Comparison of ENCODE assay signal across 10 mouse cellular contexts in genomic region chr1:31210144-31210543, GRCm38 (mm10). TPM values are rescaled to one million over a fixed set of nuclear protein-coding genes. Genes with fewer than 3 reads are reported as not detected.
A peak's percentile ranks its signal among the peaks of the same experiment; 100 is the strongest.
DNase-seq lines count a peak whose midpoint lies in the region; ATAC-seq and TF ChIP-seq lines count a peak whose summit lies in the region.
"Had no signal": no experiment of that assay in that cellular context is flagged by ENCODE, and none has a peak within 500 bp of the region (broad histone marks: within the 10 kb centered on the region; RNA-seq: fewer than 3 reads in every experiment).

No protein-coding gene starts in this region.

- DNase-seq in heart, postnatal 10 days: peak; percentile 55 to 74
- DNase-seq in heart, adult 11 months: no peak
- peak; percentile 2 for DNase-seq in G1E (ENCODE audit: low spot score)
- DNase-seq in cerebellum, adult 8-10 months: peak; percentile 35
- peak; percentile 24 to 47 for DNase-seq in gastrocnemius, postnatal 4 days (ENCODE audit: low spot score in 2 of 2)
- DNase-seq in layer of hippocampus, postnatal 10 days (ENCODE audit: low spot score in 2 of 2): peak; percentile 71
- DNase-seq in midbrain, embryonic 14.5 days: peak; percentile 94
- peak; percentile 39 for DNase-seq in thymus, postnatal 4 days

- H3K4me1 ChIP-seq in G1E (ENCODE audit: insufficient read depth, low read depth, low read length): no peaks in the 10 kb centered on the region
- H3K4me1 ChIP-seq in midbrain, embryonic 14.5 days (ENCODE audit: control insufficient read depth, insufficient read depth, low read length): no peaks in the 10 kb centered on the region
- H3K4me1 ChIP-seq: embryonic facial prominence, embryonic 12.5 days had no signal

- TF ChIP-seq CTCF in G1E (IDR thresholded peaks at IDR 0.05; ENCODE audit: low read depth, low read length): peak; percentile 45; the same call in 1 of the 2 replicates

- H3K4me3 ChIP-seq in G1E (ENCODE audit: low read depth, low read length): no peak overlapping the region
- H3K4me3 ChIP-seq in midbrain, embryonic 14.5 days (replicated peaks; ENCODE audit: low read depth, low read length): no peak overlapping the region
- H3K4me3 ChIP-seq: embryonic facial prominence, embryonic 12.5 days had no signal

- no peaks in the 10 kb centered on the region for H3K27me3 ChIP-seq in G1E (ENCODE audit: insufficient read depth, low read length)
- no peaks in the 10 kb centered on the region for H3K27me3 ChIP-seq in midbrain, embryonic 14.5 days (ENCODE audit: control insufficient read depth, insufficient read depth, low read length)
- H3K27me3 ChIP-seq: embryonic facial prominence, embryonic 12.5 days had no signal

- H3K9me3 ChIP-seq in G1E (replicated peaks): no peaks in the 10 kb centered on the region
- no peaks in the 10 kb centered on the region for H3K9me3 ChIP-seq in midbrain, embryonic 14.5 days (ENCODE audit: control insufficient read depth, low read length)
- H3K9me3 ChIP-seq: embryonic facial prominence, embryonic 12.5 days had no signal

- H3K27ac ChIP-seq in midbrain, embryonic 14.5 days (replicated peaks; ENCODE audit: low read depth, low read length): no peak overlapping the region
- H3K27ac ChIP-seq: embryonic facial prominence, embryonic 12.5 days had no signal

- H3K4me2 ChIP-seq in midbrain, embryonic 14.5 days (ENCODE audit: low read length): no peak overlapping the region
- H3K4me2 ChIP-seq: embryonic facial prominence, embryonic 12.5 days had no signal

- no peak overlapping the region for H3K9ac ChIP-seq in midbrain, embryonic 14.5 days (replicated peaks; ENCODE audit: low read length)
- H3K9ac ChIP-seq: embryonic facial prominence, embryonic 12.5 days had no signal

- H3K36me3 ChIP-seq in G1E (replicated peaks): no peaks in the 10 kb centered on the region
- no peaks in the 10 kb centered on the region for H3K36me3 ChIP-seq in midbrain, embryonic 14.5 days (ENCODE audit: control insufficient read depth, insufficient read depth, low read length)
- H3K36me3 ChIP-seq: embryonic facial prominence, embryonic 12.5 days had no signal

- intact Hi-C loops in heart, postnatal 10 days (cut with DNase I): loop anchor here (1.0 kb wide), 1 partner anchor 124 kb away; no protein-coding TSS in a partner anchor

- ATAC-seq in G1E (ENCODE audit: extremely low read depth, insufficient number of reproducible peaks, low FRiP score, poor library complexity, severe bottlenecking): 0 out of 2 replicates have a peak, but pooled peaks have one; percentile 40
- peak; percentile 80 for ATAC-seq in midbrain, embryonic 14.5 days (ENCODE audit: low FRiP score, low TSS enrichment)

- whole genome bisulfite sequencing in midbrain, embryonic 14.5 days: 0% methylated on average over 5 of the region's 5 CpGs

RNA-seq across cellular contexts. Expression of gene 4931428L18Rik, which starts 12.3 kb away (rescaled TPM):
- not detected for total RNA-seq in heart, postnatal 10 days (2021)
- total RNA-seq in G1E (2014; fragmentation: Nextera tagmentation) (not detected in 2 replicates), G1E (2017) (0.12 and 0.38 TPM in 2 replicates)
- not detected in 2 replicates for polyA plus RNA-seq in G1E (2012)
- not detected for total RNA-seq in gastrocnemius, postnatal 4 days (2021)
- not detected for total RNA-seq in layer of hippocampus, postnatal 10 days (2021)
- polyA plus RNA-seq in midbrain, embryonic 14.5 days (2014; fragmentation: Nextera tagmentation; extraction: Ambion mirVana): not detected in 2 replicates
- polyA plus RNA-seq: embryonic facial prominence, embryonic 12.5 days had no signal

RNA-seq across cellular contexts. Expression of gene Pih1d3, which starts 12.5 kb away (rescaled TPM):
- not detected for total RNA-seq in heart, postnatal 10 days (2021)
- total RNA-seq in G1E (2014; fragmentation: Nextera tagmentation) (not detected in 2 replicates), G1E (2017) (0.22 TPM in 1 of 2 replicates, not detected in the other)
- polyA plus RNA-seq in G1E (2012): not detected in 2 replicates
- not detected for total RNA-seq in gastrocnemius, postnatal 4 days (2021)
- not detected for total RNA-seq in layer of hippocampus, postnatal 10 days (2021)
- not detected in 2 replicates for polyA plus RNA-seq in midbrain, embryonic 14.5 days (2014; fragmentation: Nextera tagmentation; extraction: Ambion mirVana)
- polyA plus RNA-seq: embryonic facial prominence, embryonic 12.5 days; lung, embryonic 16.5 days had no signal

RNA-seq across cellular contexts. Expression of gene Lgsn, which starts 33.9 kb away (rescaled TPM):
- total RNA-seq in heart, postnatal 10 days (2021): not detected
- not detected in 2 replicates for total RNA-seq in G1E (2014; fragmentation: Nextera tagmentation)
- total RNA-seq in G1E (2017): not detected in 2 replicates
- polyA plus RNA-seq in G1E (2012): not detected in 2 replicates
- not detected for total RNA-seq in gastrocnemius, postnatal 4 days (2021)
- not detected for total RNA-seq in layer of hippocampus, postnatal 10 days (2021)
- polyA plus RNA-seq in midbrain, embryonic 14.5 days (2014; fragmentation: Nextera tagmentation; extraction: Ambion mirVana): not detected in 2 replicates
- polyA plus RNA-seq: embryonic facial prominence, embryonic 12.5 days; lung, embryonic 16.5 days had no signal
